Mouse (Mus musculus) kidney, embryonic 15.5 days (tissue): Measurements from ENCODE around the gene Sesn1. TPM values are rescaled to one million over a fixed set of nuclear protein-coding genes. Genes with fewer than 3 reads are reported as not detected.
"Not testable (repeated sequence)": the region's sequence is repeated elsewhere in the genome, so short reads cannot be mapped to it uniquely, and the experiment has no call there.

Experiments
- ATAC-seq: fragments of 200-750 bp; cut with Nextera tagmentation; replicated peaks from 2 replicates; pipeline ENCODE4 v1.8.0; 2017; ENCODE audit warnings: moderate TSS enrichment; ENCODE audit not compliant: low FRiP score
- H3K27ac ChIP-seq: fragments of 300-500 bp; sonication (generic); 2 replicates; pipeline ENCODE4 v1.5.1; 2015; ENCODE audit warnings: mild to moderate bottlenecking, inconsistent platforms
- H3K27me3 ChIP-seq: fragments of 300-500 bp; sonication (generic); 2 replicates; pipeline ENCODE4 v1.6.1; 2015; ENCODE audit warnings: inconsistent platforms
- H3K36me3 ChIP-seq: fragments of 300-500 bp; sonication (generic); 2 replicates; pipeline ENCODE4 v1.6.1; 2015; ENCODE audit warnings: inconsistent platforms
- H3K4me1 ChIP-seq: fragments of 300-500 bp; sonication (generic); 2 replicates; pipeline ENCODE4 v1.6.1; 2015; ENCODE audit warnings: inconsistent platforms
- H3K4me2 ChIP-seq: fragments of 300-500 bp; sonication (generic); 2 replicates; pipeline ENCODE4 v1.6.1; 2015; ENCODE audit warnings: moderate library complexity, mild to moderate bottlenecking, inconsistent platforms
- H3K4me3 ChIP-seq: fragments of 300-500 bp; sonication (generic); replicated peaks from 2 replicates; pipeline ENCODE4 v1.5.1; 2015; ENCODE audit warnings: mild to moderate bottlenecking, inconsistent platforms
- H3K9ac ChIP-seq: fragments of 300-500 bp; sonication (generic); 2 replicates; pipeline ENCODE4 v1.6.1; 2015; ENCODE audit warnings: mild to moderate bottlenecking, inconsistent platforms
- H3K9me3 ChIP-seq: fragments of 300-500 bp; sonication (generic); replicated peaks from 2 replicates; pipeline ENCODE4 v1.6.1; 2016; ENCODE audit warnings: inconsistent platforms
- WGBS: fragments of 180-500 bp; shearing (Covaris S2); methylation state at CpG from one replicate; pipeline ENCODE4 v1.1.7; 2015; ENCODE audit warnings: mixed read lengths; 5-methylcytosine and 5-hydroxymethylcytosine counted together
- polyA plus RNA-seq: library from polyadenylated mRNA; unstranded; fragments of >200 nt; fragmentation: Nextera tagmentation; extraction: Ambion mirVana; gene quantifications from 2 replicates; pipeline ENCODE4 v1.2.1, GENCODE M21; 2015

Gene Sesn1
- polyA plus RNA-seq, 1 experiment from 2014 or later = 34.3 TPM

GRCm38 (mm10) chr10:41809080-41809770 is 510 bp upstream of the Sesn1 start:
- peak overlapping the region; percentile 85 for H3K4me2 ChIP-seq
- 3% methylated on average over 25 of the region's 25 CpGs for WGBS
- H3K36me3 ChIP-seq = no peaks in the 10 kb centered on the region
- H3K27me3 ChIP-seq = no peaks in the 10 kb centered on the region
- peak overlapping the region; percentile 95 for H3K27ac ChIP-seq
- H3K4me3 ChIP-seq = peak overlapping the region; percentile 63
- ATAC-seq = peak; percentile 77
- peak overlapping the region; percentile 64 for H3K9ac ChIP-seq
- no peaks in the 10 kb centered on the region for H3K9me3 ChIP-seq
- H3K4me1 ChIP-seq = peaks cover 22% of the 10 kb centered on the region

GRCm38 (mm10) chr10:41810564-41811455 is 1.1 kb downstream of the Sesn1 start:
- H3K27me3 ChIP-seq = no peaks in the 10 kb centered on the region
- H3K4me1 ChIP-seq = peaks cover 25% of the 10 kb centered on the region
- no peaks in the 10 kb centered on the region for H3K9me3 ChIP-seq
- H3K27ac ChIP-seq = peak overlapping the region; percentile 95
- WGBS = under 1% methylated on average over 36 of the region's 36 CpGs
- H3K9ac ChIP-seq = peak overlapping the region; percentile 64
- no peak for ATAC-seq
- peak overlapping the region; percentile 85 for H3K4me2 ChIP-seq
- H3K4me3 ChIP-seq = peak overlapping the region; percentile 63
- H3K36me3 ChIP-seq = no peaks in the 10 kb centered on the region

GRCm38 (mm10) chr10:41812566-41812965 is 2.8 kb downstream of the Sesn1 start:
- no peak overlapping the region for H3K9ac ChIP-seq

GRCm38 (mm10) chr10:41814305-41814853 is 4.6 kb downstream of the Sesn1 start:
- peaks cover 25% of the 10 kb centered on the region for H3K4me1 ChIP-seq
- no peak overlapping the region for H3K4me2 ChIP-seq
- H3K36me3 ChIP-seq = no peaks in the 10 kb centered on the region
- WGBS = 81% methylated on average over 6 of the region's 6 CpGs
- no peak overlapping the region for H3K27ac ChIP-seq
- H3K9me3 ChIP-seq = no peaks in the 10 kb centered on the region
- no peak overlapping the region for H3K4me3 ChIP-seq
- no peaks in the 10 kb centered on the region for H3K27me3 ChIP-seq
- no peak for ATAC-seq
- no peak overlapping the region for H3K9ac ChIP-seq

More at GRCm38 (mm10) chr10:41812566-41812965, 2.8 kb downstream of the Sesn1 start:
- no peak for ATAC-seq
- H3K4me3 ChIP-seq = peak overlapping the region; percentile 24
- no peaks in the 10 kb centered on the region for H3K36me3 ChIP-seq
- H3K4me2 ChIP-seq = peak overlapping the region; percentile 85
- WGBS = 61% methylated on average over 6 of the region's 6 CpGs
- no peaks in the 10 kb centered on the region for H3K27me3 ChIP-seq
- peaks cover 25% of the 10 kb centered on the region for H3K4me1 ChIP-seq
- H3K9me3 ChIP-seq = no peaks in the 10 kb centered on the region
- no peak overlapping the region for H3K27ac ChIP-seq

- no peaks in the 10 kb centered on the region for H3K9me3 ChIP-seq
- H3K27ac ChIP-seq = no peak overlapping the region
- H3K4me3 ChIP-seq = no peak overlapping the region
- no peak overlapping the region for H3K4me2 ChIP-seq
- no peak overlapping the region for H3K9ac ChIP-seq
- 77% methylated on average over 5 of the region's 5 CpGs for WGBS
- peaks cover 25% of the 10 kb centered on the region for H3K4me1 ChIP-seq
- no peaks in the 10 kb centered on the region for H3K27me3 ChIP-seq
- no peaks in the 10 kb centered on the region for H3K36me3 ChIP-seq
- no peak for ATAC-seq
These were observed 6.8 kb downstream of the Sesn1 start for GRCm38 (mm10) chr10:41816516-41816915.

GRCm38 (mm10) chr10:41818036-41818732 is 8.4 kb downstream of the Sesn1 start:
- Histone ChIP-seq H3K9me3 (no peaks in the 10 kb centered on the region), H3K4me3 (no peak overlapping the region), H3K4me1 (peaks cover 12% of the 10 kb centered on the region), H3K9ac (no peak overlapping the region), H3K4me2 (no peak overlapping the region), H3K27me3 (no peaks in the 10 kb centered on the region), H3K36me3 (no peaks in the 10 kb centered on the region), H3K27ac (no peak overlapping the region)
- no peak for ATAC-seq
- WGBS = 87% methylated on average over 8 of the region's 8 CpGs

GRCm38 (mm10) chr10:41818733-41819070 is 9.0 kb downstream of the Sesn1 start:
- H3K4me1 ChIP-seq, H3K27ac ChIP-seq, H3K9me3 ChIP-seq, H3K36me3 ChIP-seq, H3K4me3 ChIP-seq, ATAC-seq, H3K4me2 ChIP-seq, H3K9ac ChIP-seq, H3K27me3 ChIP-seq: not testable (repeated sequence)
- 93% methylated on average over 6 of the region's 6 CpGs for WGBS

- Histone ChIP-seq H3K9me3 (no peaks in the 10 kb centered on the region), H3K27ac (no peak overlapping the region), H3K36me3 (no peaks in the 10 kb centered on the region), H3K9ac (no peak overlapping the region), H3K4me3 (no peak overlapping the region), H3K4me2 (no peak overlapping the region), H3K27me3 (no peaks in the 10 kb centered on the region), H3K4me1 (peaks cover 2% of the 10 kb centered on the region)
- no peak for ATAC-seq
- WGBS = 88% methylated on average over 3 of the region's 3 CpGs
These were observed 9.6 kb downstream of the Sesn1 start for GRCm38 (mm10) chr10:41819307-41819706.

- ATAC-seq = no peak
These were observed 10.7 kb downstream of the Sesn1 start for GRCm38 (mm10) chr10:41820401-41820800.

GRCm38 (mm10) chr10:41821171-41821570 is 11.4 kb downstream of the Sesn1 start:
- WGBS = 91% methylated on average over 6 of the region's 6 CpGs
- Histone ChIP-seq H3K36me3 (no peaks in the 10 kb centered on the region), H3K4me2 (no peak overlapping the region), H3K27ac (no peak overlapping the region), H3K27me3 (no peaks in the 10 kb centered on the region), H3K4me1 (no peaks in the 10 kb centered on the region), H3K4me3 (no peak overlapping the region), H3K9ac (no peak overlapping the region), H3K9me3 (no peaks in the 10 kb centered on the region)
- ATAC-seq = no peak

More at GRCm38 (mm10) chr10:41820401-41820800, 10.7 kb downstream of the Sesn1 start:
- Histone ChIP-seq H3K27me3 (no peaks in the 10 kb centered on the region), H3K4me3 (no peak overlapping the region), H3K9ac (no peak overlapping the region), H3K36me3 (no peaks in the 10 kb centered on the region), H3K4me2 (no peak overlapping the region), H3K4me1 (no peaks in the 10 kb centered on the region), H3K27ac (no peak overlapping the region), H3K9me3 (no peaks in the 10 kb centered on the region)
- WGBS = 88% methylated on average over 5 of the region's 5 CpGs

- Histone ChIP-seq H3K27me3 (no peaks in the 10 kb centered on the region), H3K9me3 (no peaks in the 10 kb centered on the region), H3K36me3 (no peaks in the 10 kb centered on the region), H3K27ac (no peak overlapping the region), H3K4me2 (no peak overlapping the region), H3K4me1 (no peaks in the 10 kb centered on the region), H3K4me3 (no peak overlapping the region), H3K9ac (no peak overlapping the region)
- ATAC-seq = no peak
- 81% methylated on average over 5 of the region's 5 CpGs for WGBS
These were observed 13.0 kb downstream of the Sesn1 start for GRCm38 (mm10) chr10:41822573-41823281.
